Mouse (Mus musculus) G1E (cell line): ENCODE results near the gene Efna2. TPM values are rescaled to one million over a fixed set of nuclear protein-coding genes. Genes with fewer than 3 reads are reported as not detected.

Experiments
- ATAC-seq: 2 replicates; pipeline ENCODE4 v1.8.0; 2016; ENCODE audit warnings: mild to moderate bottlenecking; ENCODE audit not compliant: insufficient number of reproducible peaks, poor library complexity, low FRiP score, severe bottlenecking; ENCODE audit errors: extremely low read depth
- DNase-seq: peaks from one replicate; pipeline ENCODE4 v3.0.0; 2012; ENCODE audit warnings: low spot score
- H3K27me3 ChIP-seq: 2 replicates; pipeline ENCODE4 v1.6.1; 2012; ENCODE audit warnings: mild to moderate bottlenecking, low read length, inconsistent platforms; ENCODE audit not compliant: insufficient read depth
- H3K36me3 ChIP-seq: replicated peaks from 2 replicates; pipeline ENCODE3; 2012; ENCODE audit warnings: mild to moderate bottlenecking, inconsistent platforms
- H3K4me1 ChIP-seq: 2 replicates; pipeline ENCODE4 v1.6.1; 2012; ENCODE audit warnings: low read depth, low read length, inconsistent platforms, mixed read lengths; ENCODE audit not compliant: insufficient read depth
- H3K4me3 ChIP-seq: 2 replicates; pipeline ENCODE4 v1.5.1; 2012; ENCODE audit warnings: low read depth, mild to moderate bottlenecking, inconsistent platforms, low read length, moderate library complexity, mixed read lengths
- H3K9me3 ChIP-seq: replicated peaks from 2 replicates; pipeline ENCODE4 v1.6.1; 2012; ENCODE audit warnings: inconsistent platforms
- CTCF ChIP-seq: IDR thresholded peaks from 2 replicates; pipeline ENCODE4 v1.5.1; 2012; ENCODE audit warnings: low read depth, low read length, inconsistent platforms, mixed read lengths
- GATA1 ChIP-seq: IDR thresholded peaks from 2 replicates; pipeline ENCODE4 v1.6.1; 2012; ENCODE audit warnings: borderline replicate concordance, low read length, inconsistent platforms, mixed read lengths
- GATA2 ChIP-seq: IDR thresholded peaks from 2 replicates; pipeline ENCODE4 v1.6.1; 2012; ENCODE audit warnings: low read depth, low read length, inconsistent platforms, borderline replicate concordance
- POLR2AphosphoS5 ChIP-seq: IDR thresholded peaks from 2 replicates; pipeline ENCODE4 v1.6.1; 2012; ENCODE audit warnings: low read depth, low read length, inconsistent platforms; ENCODE audit not compliant: insufficient replicate concordance
- TAL1 ChIP-seq: conservative IDR thresholded peaks from 2 replicates; pipeline ENCODE4 v1.6.1; 2012; ENCODE audit warnings: low read depth, low read length, inconsistent platforms, mixed read lengths
- polyA plus RNA-seq: library from polyadenylated mRNA; stranded (reverse); fragments of >175 nt; gene quantifications from 2 replicates; pipeline ENCODE4 v1.2.3, GENCODE M21; 2012
- total RNA-seq, 2 experiments: library from RNA; stranded (forward) in 1 of 2; stranded (reverse) in 1 of 2; fragments of 200-1000 nt in 1 of 2; fragments of >200 nt in 1 of 2; fragmentation: Nextera tagmentation in 1 of 2; gene quantifications; 2 replicates each; pipeline ENCODE4 v1.2.3; 2014 to 2017

The Efna2 gene
- total and polyA plus RNA-seq, 3 experiments = 0.20 TPM; not detected in 2

DNA sequence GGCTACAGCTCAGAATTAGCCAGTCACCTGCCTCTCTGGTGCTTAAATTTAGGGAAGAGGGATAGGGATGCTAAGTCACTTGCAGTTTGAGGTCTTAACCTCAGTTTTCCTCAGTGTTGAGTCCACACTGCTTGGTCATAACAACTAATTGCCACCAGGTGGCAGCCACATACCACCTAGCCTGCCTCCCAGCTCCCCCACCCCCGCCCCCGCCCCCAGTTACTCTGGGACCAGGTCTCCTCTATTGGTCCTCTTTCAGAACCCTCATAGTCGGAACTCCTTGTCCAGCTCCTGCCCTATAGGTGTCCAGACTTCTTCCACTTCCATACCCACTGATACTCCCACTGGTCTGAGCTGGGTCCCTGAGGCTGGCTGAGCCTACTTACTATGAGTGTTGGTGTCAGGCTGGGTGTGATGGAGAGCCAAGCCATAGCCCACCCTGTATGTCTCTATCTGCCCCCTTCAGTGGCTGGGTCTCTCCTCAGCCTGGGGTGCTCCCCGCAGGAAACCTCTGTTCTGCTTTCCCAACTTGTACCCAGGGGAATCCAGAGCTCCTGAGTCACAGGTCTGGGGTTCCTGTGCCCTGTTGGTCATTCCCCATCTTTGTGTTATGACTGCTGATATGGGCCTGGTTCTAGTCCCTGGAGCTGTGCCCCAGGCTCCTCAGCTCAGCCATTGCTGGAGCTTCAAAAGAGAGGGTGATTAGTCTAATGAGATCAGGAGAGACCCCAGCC, 3.6 kb upstream of the Efna2 start:
- ATAC-seq (no peak), DNase-seq (peak; percentile 31)
- H3K36me3 ChIP-seq = peaks cover 57% of the 10 kb centered on the region
- no peak overlapping the region for H3K4me3 ChIP-seq
- H3K27me3 ChIP-seq = peaks cover 32% of the 10 kb centered on the region
- peaks cover 46% of the 10 kb centered on the region for H3K4me1 ChIP-seq
- TF ChIP-seq CTCF = peak; percentile 64
- no peak for TF ChIP-seq TAL1
- peaks cover 16% of the 10 kb centered on the region for H3K9me3 ChIP-seq

DNA sequence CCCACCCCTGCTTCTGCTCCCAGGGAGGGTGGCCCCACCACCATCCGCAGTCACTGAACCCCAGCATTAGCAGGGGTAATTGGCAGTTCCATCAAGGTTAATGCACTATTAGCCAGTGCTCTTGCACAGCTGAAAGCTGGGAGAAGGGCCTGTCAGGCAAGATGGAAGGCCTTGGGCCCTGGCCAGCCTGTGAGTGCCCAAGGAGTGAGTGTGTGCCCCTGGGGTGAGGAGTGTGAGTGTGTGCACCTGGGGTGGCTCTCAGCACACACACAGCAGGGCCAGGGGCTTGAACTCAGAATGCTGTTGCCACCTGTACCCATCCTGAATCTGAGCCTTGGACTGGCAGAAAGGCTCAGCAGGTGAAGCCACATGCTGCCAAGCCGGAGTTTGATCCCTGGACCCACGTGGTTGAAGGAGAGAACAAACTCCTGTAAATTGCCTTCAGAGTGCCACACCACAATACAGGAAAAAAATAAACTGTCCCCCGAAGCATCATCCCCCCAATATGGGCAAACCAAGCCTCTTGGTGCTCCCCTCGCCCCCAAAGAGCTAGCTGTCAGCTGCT, 2.9 kb upstream of the Efna2 start:
- ATAC-seq = no peak
- H3K9me3 ChIP-seq = peaks cover 11% of the 10 kb centered on the region
- peaks cover 38% of the 10 kb centered on the region for H3K27me3 ChIP-seq
- H3K36me3 ChIP-seq = peaks cover 51% of the 10 kb centered on the region
- H3K4me3 ChIP-seq = no peak overlapping the region
- TF ChIP-seq CTCF = no peak
- TF ChIP-seq TAL1 = no peak
- no peak for TF ChIP-seq POLR2AphosphoS5
- DNase-seq = no peak
- peaks cover 43% of the 10 kb centered on the region for H3K4me1 ChIP-seq

DNA sequence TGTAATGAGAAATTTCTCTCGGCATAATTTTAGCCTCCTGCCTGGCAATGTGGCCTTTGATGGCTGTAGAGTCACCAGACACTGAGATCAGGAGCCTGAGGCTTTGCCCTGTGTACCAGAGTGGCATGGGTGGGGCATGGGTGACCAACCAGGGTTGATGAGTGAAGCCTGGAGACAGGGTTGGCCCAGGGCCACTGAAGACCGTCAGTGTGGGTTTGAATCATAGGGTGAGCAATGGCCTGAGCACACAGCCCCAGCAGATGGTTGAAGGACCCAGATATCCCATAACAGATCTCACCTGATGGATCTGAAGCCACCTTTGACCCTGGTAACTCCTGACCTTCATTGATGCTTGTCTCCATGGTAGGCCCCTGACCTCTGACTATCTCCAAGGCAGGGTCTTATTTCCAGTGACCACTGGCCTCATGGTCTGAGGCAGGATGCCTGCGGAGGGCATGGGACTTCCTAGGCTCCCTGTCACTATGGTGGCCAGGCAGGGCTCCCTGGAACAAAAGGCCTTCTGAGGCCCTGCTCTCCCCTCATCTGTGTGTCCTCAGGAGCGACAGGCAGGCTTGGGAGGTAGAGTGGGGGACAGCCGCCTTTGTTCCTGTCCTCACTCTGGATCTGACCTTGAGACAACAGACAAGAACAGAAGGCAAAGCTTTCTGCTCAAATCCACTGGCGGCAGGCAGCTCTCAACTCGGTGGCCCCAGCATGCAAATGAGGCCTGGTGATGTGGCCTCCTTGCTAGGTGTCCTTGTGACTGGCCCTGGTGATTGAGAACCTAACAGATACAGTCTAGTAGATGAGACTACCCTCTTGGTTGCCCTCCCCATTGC, 1.6 kb upstream of the Efna2 start:
- Histone ChIP-seq H3K4me3 (no peak overlapping the region), H3K4me1 (peaks cover 33% of the 10 kb centered on the region), H3K27me3 (peaks cover 52% of the 10 kb centered on the region), H3K36me3 (peaks cover 38% of the 10 kb centered on the region), H3K9me3 (no peaks in the 10 kb centered on the region)
- ATAC-seq = no peak
- no peak for TF ChIP-seq POLR2AphosphoS5
- no peak for TF ChIP-seq GATA1
- TF ChIP-seq GATA2 = no peak
- TF ChIP-seq TAL1 = no peak
- TF ChIP-seq CTCF = no peak
- DNase-seq = no peak

GRCm38 (mm10) chr10:80180288-80180687, 1.0 kb downstream of the Efna2 start:
- no peak for TF ChIP-seq POLR2AphosphoS5
- TF ChIP-seq CTCF = no peak
- no peak for TF ChIP-seq GATA1
- TF ChIP-seq GATA2 = no peak
- TF ChIP-seq TAL1 = no peak
- ATAC-seq = no peak
- Histone ChIP-seq H3K4me3 (no peak overlapping the region), H3K27me3 (peaks cover 71% of the 10 kb centered on the region), H3K36me3 (peaks cover 15% of the 10 kb centered on the region), H3K9me3 (no peaks in the 10 kb centered on the region), H3K4me1 (peaks cover 15% of the 10 kb centered on the region)
- no peak for DNase-seq

DNA sequence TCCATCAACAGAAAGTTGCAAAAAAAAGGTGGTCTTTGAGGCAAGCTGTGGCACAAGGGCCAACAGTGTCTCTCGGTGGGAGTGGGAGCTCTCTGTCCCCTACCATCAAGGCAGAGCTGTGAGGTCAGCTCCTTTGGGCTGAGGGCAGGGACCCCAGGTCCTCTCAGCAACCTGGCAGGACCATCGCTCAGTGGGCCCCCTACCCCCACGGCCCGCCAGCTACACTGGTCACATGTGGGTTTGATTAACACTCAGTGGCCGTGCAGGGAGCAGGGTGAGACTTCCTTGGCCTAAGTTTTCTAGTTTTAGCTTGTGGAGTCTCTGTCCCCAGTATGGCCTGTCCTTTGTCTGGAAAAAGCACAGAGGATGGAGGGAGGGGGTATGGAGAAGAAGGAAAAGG, 1.5 kb downstream of the Efna2 start:
- DNase-seq = no peak
- Histone ChIP-seq H3K9me3 (no peaks in the 10 kb centered on the region), H3K27me3 (peaks cover 76% of the 10 kb centered on the region), H3K4me1 (peaks cover 14% of the 10 kb centered on the region), H3K4me3 (no peak overlapping the region), H3K36me3 (peaks cover 10% of the 10 kb centered on the region)
- no peak for ATAC-seq
- no peak for TF ChIP-seq POLR2AphosphoS5
- TF ChIP-seq GATA2 = no peak
- TF ChIP-seq CTCF = no peak
- no peak for TF ChIP-seq TAL1
- no peak for TF ChIP-seq GATA1

- H3K4me3 ChIP-seq = no peak overlapping the region
- peaks cover 14% of the 10 kb centered on the region for H3K4me1 ChIP-seq
- TF ChIP-seq TAL1 (no peak), GATA1 (no peak), POLR2AphosphoS5 (no peak), CTCF (no peak), GATA2 (no peak)
- no peaks in the 10 kb centered on the region for H3K36me3 ChIP-seq
- H3K27me3 ChIP-seq = peaks cover 90% of the 10 kb centered on the region
- no peak for ATAC-seq
- H3K9me3 ChIP-seq = no peaks in the 10 kb centered on the region
- DNase-seq = no peak
Observed at GRCm38 (mm10) chr10:80182547-80182946, 3.3 kb downstream of the Efna2 start.
